Mouse (Mus musculus) ES-Bruce4 (cell line): ENCODE data around the gene Prl3d2. TPM values are rescaled to one million over a fixed set of nuclear protein-coding genes. Genes with fewer than 3 reads are reported as not detected.
"Not testable (repeated sequence)": the region's sequence is repeated elsewhere in the genome, so short reads cannot be mapped to it uniquely, and the experiment has no call there.

Experiments
- H3K27ac ChIP-seq: 2 replicates; pipeline ENCODE4 v1.5.1; 2012; ENCODE audit warnings: low read length, inconsistent platforms; ENCODE audit not compliant: insufficient read depth
- H3K27me3 ChIP-seq: 2 replicates; pipeline ENCODE4 v1.6.1; 2012; ENCODE audit warnings: mild to moderate bottlenecking, low read length, inconsistent platforms; ENCODE audit not compliant: control insufficient read depth, poor library complexity, insufficient read depth, severe bottlenecking
- H3K36me3 ChIP-seq: 2 replicates; pipeline ENCODE4 v1.6.1; 2012; ENCODE audit warnings: inconsistent platforms, mild to moderate bottlenecking, low read length, moderate library complexity; ENCODE audit not compliant: control insufficient read depth, poor library complexity, insufficient read depth, severe bottlenecking
- H3K4me1 ChIP-seq: one replicate; pipeline ENCODE4 v1.8.1; 2011; ENCODE audit warnings: low read length; ENCODE audit not compliant: control insufficient read depth, insufficient read depth
- H3K4me3 ChIP-seq: 2 replicates; pipeline ENCODE4 v1.5.1; 2011; ENCODE audit warnings: low read depth, mild to moderate bottlenecking, low read length
- H3K9ac ChIP-seq: 2 replicates; pipeline ENCODE4 v1.6.1; 2012; ENCODE audit warnings: low read depth, mild to moderate bottlenecking, inconsistent platforms; ENCODE audit not compliant: poor library complexity, severe bottlenecking
- H3K9me3 ChIP-seq: replicated peaks from 2 replicates; pipeline ENCODE4 v1.6.1; 2012; ENCODE audit warnings: mild to moderate bottlenecking, low read length, inconsistent platforms; ENCODE audit not compliant: control insufficient read depth, poor library complexity, insufficient read depth, severe bottlenecking
- CTCF ChIP-seq: IDR thresholded peaks from one replicate; pipeline ENCODE4 v1.8.1; 2011; ENCODE audit warnings: low read depth, low read length
- EP300 ChIP-seq: IDR thresholded peaks from 2 replicates; pipeline ENCODE4 v1.6.1; 2011; ENCODE audit warnings: low read depth, low read length; ENCODE audit not compliant: insufficient read depth
- POLR2A ChIP-seq: IDR thresholded peaks from one replicate; pipeline ENCODE4 v1.8.1; 2011; ENCODE audit warnings: low read length; ENCODE audit not compliant: insufficient read depth
- polyA plus RNA-seq: library from polyadenylated mRNA; stranded (reverse); fragments of >200 nt; gene quantifications from 2 replicates; pipeline ENCODE4 v1.2.4, GENCODE M21; 2011; ENCODE audit warnings: low read depth; ENCODE audit not compliant: missing spikeins, insufficient read depth, insufficient read length

The Prl3d2 gene
- polyA plus RNA-seq = not detected in 2 replicates

DNA sequence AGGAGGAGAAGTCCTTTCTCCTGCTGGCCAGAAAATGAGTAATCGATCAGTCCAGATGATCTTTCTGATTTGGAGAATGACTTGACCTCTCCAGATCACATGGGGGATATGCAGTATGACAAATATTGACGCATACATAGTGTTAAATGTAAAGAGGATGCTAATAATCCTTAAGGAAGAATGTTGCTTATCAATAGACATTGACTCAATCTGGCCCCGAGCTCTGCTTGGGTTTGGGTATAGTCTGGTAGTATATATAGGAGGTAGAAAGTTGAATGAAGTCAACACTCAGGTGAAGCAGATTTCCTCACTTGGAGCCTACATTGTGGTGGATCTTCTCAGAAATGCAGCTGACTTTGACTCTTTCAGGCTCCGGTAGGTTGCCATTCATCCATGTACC, at the start of gene Prl3d2:
Gene Prl3d2, plus strand, starts transcription at position 301 of the 400 bp plus-strand sequence.
- H3K4me3 ChIP-seq, H3K4me1 ChIP-seq, H3K27ac ChIP-seq, H3K9ac ChIP-seq, H3K9me3 ChIP-seq, H3K27me3 ChIP-seq, H3K36me3 ChIP-seq: not testable (repeated sequence)

DNA sequence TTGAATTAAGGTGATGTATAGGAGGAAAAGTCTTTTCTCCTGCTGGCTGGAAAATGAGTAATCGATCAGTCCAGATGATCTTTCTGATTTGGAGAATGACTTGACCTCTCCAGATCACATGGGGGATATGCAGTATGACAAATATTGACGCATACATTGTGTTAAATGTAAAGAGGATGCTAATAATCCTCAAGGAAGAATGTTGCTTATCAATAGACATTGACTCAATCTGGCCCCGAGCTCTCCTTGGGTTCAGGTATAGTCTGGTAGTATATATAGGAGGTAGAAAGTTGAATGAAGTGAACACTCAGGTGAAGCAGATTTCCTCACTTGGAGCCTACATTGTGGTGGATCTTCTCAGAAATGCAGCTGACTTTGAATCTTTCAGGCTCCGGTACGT, 27.6 kb upstream of the Prl3d2 start, which contains the start of gene Prl3d1:
Gene Prl3d1, plus strand, starts transcription at position 301 of the 400 bp plus-strand sequence.
- not testable (repeated sequence) for H3K9ac ChIP-seq, H3K4me1 ChIP-seq, H3K36me3 ChIP-seq, H3K4me3 ChIP-seq, H3K27ac ChIP-seq, H3K27me3 ChIP-seq, H3K9me3 ChIP-seq

DNA sequence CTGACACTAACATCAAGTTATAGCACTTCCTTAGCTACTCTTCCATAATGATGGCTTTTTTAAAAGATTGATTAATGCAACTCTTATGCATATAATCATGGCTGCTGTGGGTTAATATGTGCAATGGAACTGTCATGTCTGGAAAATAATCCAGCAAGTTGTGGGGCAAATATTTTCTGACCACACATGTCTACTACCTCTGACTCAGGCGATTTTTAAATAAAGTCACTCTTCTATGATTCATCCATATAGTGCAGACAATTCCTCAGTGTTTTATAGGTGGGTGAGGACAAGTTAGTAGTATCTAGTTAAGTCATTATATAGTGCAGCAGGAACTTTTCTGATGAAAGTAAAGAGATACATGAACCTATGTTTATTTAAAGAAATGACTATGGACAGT, 26.8 kb downstream of the Prl3d2 start:
- no peak overlapping the region for H3K4me3 ChIP-seq
- TF ChIP-seq EP300 (no peak), POLR2A (no peak), CTCF (no peak)

DNA sequence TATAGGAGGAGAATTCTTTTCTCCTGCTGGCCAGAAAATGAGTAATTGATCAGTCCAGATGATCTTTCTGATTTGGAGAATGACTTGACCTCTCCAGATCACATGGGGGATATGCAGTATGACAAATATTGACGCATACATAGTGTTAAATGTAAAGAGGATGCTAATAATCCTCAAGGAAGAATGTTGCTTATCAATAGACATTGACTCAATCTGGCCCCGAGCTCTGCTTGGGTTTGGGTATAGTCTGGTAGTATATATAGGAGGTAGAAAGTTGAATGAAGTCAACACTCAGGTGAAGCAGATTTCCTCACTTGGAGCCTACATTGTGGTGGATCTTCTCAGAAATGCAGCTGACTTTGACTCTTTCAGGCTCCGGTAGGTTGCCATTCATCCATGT, 35.0 kb downstream of the Prl3d2 start, which contains the start of gene Prl3d3:
Gene Prl3d3, plus strand, starts transcription at position 301 of the 400 bp plus-strand sequence.
- not testable (repeated sequence) for H3K27ac ChIP-seq, H3K9me3 ChIP-seq, H3K4me1 ChIP-seq

More for the DNA sequence above, 26.8 kb downstream of the Prl3d2 start:
- Histone ChIP-seq H3K4me1 (no peaks in the 10 kb centered on the region), H3K9ac (no peak overlapping the region), H3K36me3 (no peaks in the 10 kb centered on the region), H3K27ac (no peak overlapping the region), H3K27me3 (no peaks in the 10 kb centered on the region), H3K9me3 (no peaks in the 10 kb centered on the region)

More for the DNA sequence above, 35.0 kb downstream of the Prl3d2 start, which contains the start of gene Prl3d3:
- H3K36me3 ChIP-seq, H3K4me3 ChIP-seq, H3K9ac ChIP-seq, H3K27me3 ChIP-seq: not testable (repeated sequence)

Other genes starting within 250 kb of the Prl3d2 start
- not detected in 2 replicates for gene Prl, start 64.1 kb upstream of the Prl3d2 start, polyA plus RNA-seq
- gene Prl3d1, start 27.5 kb upstream of the Prl3d2 start, polyA plus RNA-seq = not detected in 2 replicates
- not detected in 2 replicates for gene Prl3d3, start 35.1 kb downstream of the Prl3d2 start, polyA plus RNA-seq
- not detected in 2 replicates for gene Prl3c1, start 75.0 kb downstream of the Prl3d2 start, polyA plus RNA-seq
- 6.4 and 13.7 TPM in 2 replicates for gene Prl3b1, start 120.1 kb downstream of the Prl3d2 start, polyA plus RNA-seq
- gene Prl3a1, start 137.7 kb downstream of the Prl3d2 start, polyA plus RNA-seq = not detected in 2 replicates
- gene Prl6a1, start 190.9 kb downstream of the Prl3d2 start, polyA plus RNA-seq = not detected in 2 replicates
- gene Prl8a2, start 224.0 kb downstream of the Prl3d2 start, polyA plus RNA-seq = 1.0 and 2.0 TPM in 2 replicates